11 mouse cellular contexts compared by ENCODE assay signal in the genomic region with DNA sequence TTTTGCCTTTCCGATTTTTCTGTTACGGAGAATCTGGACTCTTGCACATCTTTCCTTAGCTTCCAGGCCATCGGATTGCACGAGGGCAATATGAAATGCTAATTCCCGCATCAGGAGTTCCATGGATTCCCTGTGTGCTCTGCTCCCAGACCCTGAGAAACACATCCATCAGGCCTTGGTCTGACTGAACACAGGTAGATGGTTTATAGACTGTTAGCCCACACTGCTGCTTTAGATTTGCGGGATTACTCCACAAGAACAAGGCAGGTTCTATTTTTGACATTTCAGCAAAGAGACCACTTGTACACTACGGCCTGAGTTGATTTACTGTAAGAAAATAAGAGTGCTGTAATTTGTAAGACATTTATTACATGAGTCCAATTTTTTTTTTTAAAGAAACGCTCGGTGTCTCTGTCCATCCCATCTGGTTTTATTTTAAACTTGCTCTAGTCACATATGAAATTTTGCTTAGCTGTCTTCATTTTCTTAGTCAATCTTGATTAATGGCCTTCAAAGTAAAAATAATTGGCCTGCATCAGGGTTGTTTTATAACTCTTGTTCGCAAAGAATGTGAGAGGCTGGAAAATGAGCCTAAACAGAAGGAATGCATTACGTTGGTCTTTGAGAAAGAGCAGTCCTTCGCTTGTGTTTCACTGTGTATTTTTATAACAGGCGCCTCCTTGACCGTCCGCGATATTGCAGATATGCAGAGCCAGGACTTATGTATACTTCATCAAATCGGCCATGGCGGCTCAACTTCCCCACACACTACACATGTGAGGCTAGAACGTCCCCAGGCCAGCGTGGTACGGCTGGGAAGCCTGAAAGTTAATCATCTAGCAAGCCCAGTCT.
DNase-seq lines count a peak whose midpoint lies in the region; ATAC-seq and TF ChIP-seq lines count a peak whose summit lies in the region.
"Had no signal": no experiment of that assay in that cellular context is flagged by ENCODE, and none has a peak within 500 bp of the region (broad histone marks: within the 10 kb centered on the region; RNA-seq: fewer than 3 reads in every experiment).

No protein-coding gene starts in this region.

- H3K36me3 ChIP-seq in kidney, embryonic 14.5 days (ENCODE audit: control insufficient read depth, insufficient read depth, low read length): no peaks in the 10 kb centered on the region
- no peaks in the 10 kb centered on the region for H3K36me3 ChIP-seq in kidney, postnatal 0 days (ENCODE audit: insufficient read depth, low read length)
- H3K36me3 ChIP-seq in neural tube, embryonic 11.5 days (ENCODE audit: control insufficient read depth, insufficient read depth, low read length): no peaks in the 10 kb centered on the region
- H3K36me3 ChIP-seq: neural tube, embryonic 12.5 days had no signal

- no peak for DNase-seq in kidney, adult 8-10 months
- peak; percentile 85 for DNase-seq in kidney, postnatal 0 days (ENCODE audit: low spot score)
- peak; percentile 30 for DNase-seq in neural tube, embryonic 11.5 days (ENCODE audit: low spot score)
- DNase-seq in Muller cell, postnatal 12 days (ENCODE audit: inconsistent ontology term): no peak
- DNase-seq in cerebellum, postnatal 10 days: no peak
- DNase-seq: adrenal gland, adult 8-10 months; cerebellum, postnatal 25 days had no signal

- no peaks in the 10 kb centered on the region for H3K4me1 ChIP-seq in kidney, embryonic 14.5 days (ENCODE audit: control insufficient read depth, insufficient read depth, low read length)
- H3K4me1 ChIP-seq in embryonic fibroblast, embryonic 13.5 days (ENCODE audit: control insufficient read depth, insufficient read depth, low read length): peaks cover 5% of the 10 kb centered on the region
- H3K4me1 ChIP-seq in kidney, postnatal 0 days (replicated peaks; ENCODE audit: insufficient read depth, low read length): no peaks in the 10 kb centered on the region
- no peaks in the 10 kb centered on the region; the same call in 1 of the 2 replicates for H3K4me1 ChIP-seq in neural tube, embryonic 11.5 days (ENCODE audit: control insufficient read depth, insufficient read depth, low read length)
- H3K4me1 ChIP-seq: neural tube, embryonic 12.5 days had no signal

- H3K27me3 ChIP-seq in kidney, embryonic 14.5 days (ENCODE audit: control insufficient read depth, insufficient read depth, low read length): no peaks in the 10 kb centered on the region
- H3K27me3 ChIP-seq in kidney, postnatal 0 days (ENCODE audit: insufficient read depth, low read length): no peaks in the 10 kb centered on the region
- H3K27me3 ChIP-seq in neural tube, embryonic 11.5 days (ENCODE audit: control insufficient read depth, insufficient read depth, low read length): no peaks in the 10 kb centered on the region
- H3K27me3 ChIP-seq: neural tube, embryonic 12.5 days had no signal

- H3K4me3 ChIP-seq in kidney, embryonic 14.5 days (ENCODE audit: low read length): no peak overlapping the region
- H3K4me3 ChIP-seq in embryonic fibroblast, embryonic 13.5 days (ENCODE audit: insufficient read depth, low read length): no peak overlapping the region
- no peak overlapping the region for H3K4me3 ChIP-seq in kidney, postnatal 0 days (replicated peaks; ENCODE audit: low read depth, low read length)
- no peak overlapping the region for H3K4me3 ChIP-seq in neural tube, embryonic 11.5 days (ENCODE audit: low read depth, low read length)
- H3K4me3 ChIP-seq: neural tube, embryonic 12.5 days had no signal

- no peak overlapping the region; the same call in 1 of the 2 replicates for H3K4me2 ChIP-seq in kidney, embryonic 14.5 days (replicated peaks; ENCODE audit: low read depth, low read length)
- peak overlapping the region; percentile 21; the same call in 1 of the 2 replicates for H3K4me2 ChIP-seq in kidney, postnatal 0 days (ENCODE audit: low read length)
- H3K4me2 ChIP-seq in neural tube, embryonic 11.5 days (ENCODE audit: low read depth): no peak overlapping the region
- H3K4me2 ChIP-seq: neural tube, embryonic 12.5 days had no signal

- peak overlapping the region; percentile 83 for H3K27ac ChIP-seq in kidney, embryonic 14.5 days (ENCODE audit: low read depth, low read length)
- peak overlapping the region; percentile 98 for H3K27ac ChIP-seq in embryonic fibroblast, embryonic 13.5 days (ENCODE audit: insufficient read depth, low read length)
- H3K27ac ChIP-seq in kidney, postnatal 0 days: peak overlapping the region; percentile 71
- 0 out of 2 replicates have a peak overlapping the region, but pooled peaks have one; percentile 17 for H3K27ac ChIP-seq in neural tube, embryonic 11.5 days (ENCODE audit: low read depth, low read length)
- H3K27ac ChIP-seq: neural tube, embryonic 12.5 days had no signal

- 47% methylated on average over 21 of the region's 21 CpGs for WGBS in kidney, embryonic 14.5 days
- WGBS in kidney, postnatal 0 days: 42% methylated on average over 21 of the region's 21 CpGs
- 65% methylated on average over 21 of the region's 21 CpGs for WGBS in neural tube, embryonic 11.5 days

- TF ChIP-seq POLR2A in embryonic fibroblast, embryonic 13.5 days (IDR thresholded peaks at IDR 0.05; ENCODE audit: low read depth, low read length): no peak

- TF ChIP-seq CTCF in embryonic fibroblast, embryonic 13.5 days (IDR thresholded peaks at IDR 0.05; ENCODE audit: borderline replicate concordance, insufficient read depth, low read length): no peak
- TF ChIP-seq CTCF in kidney, postnatal 0 days (IDR thresholded peaks at IDR 0.05; ENCODE audit: low read depth): no peak

- peak; percentile 83 for ATAC-seq in kidney, embryonic 14.5 days (ENCODE audit: low FRiP score, low TSS enrichment)
- ATAC-seq in kidney, postnatal 0 days (replicated peaks; ENCODE audit: low FRiP score, low read depth): peak; percentile 33; the same call in 1 of the 2 replicates
- no peak for ATAC-seq in neural tube, embryonic 11.5 days (ENCODE audit: insufficient read depth, low FRiP score, low TSS enrichment)
- ATAC-seq in megakaryocyte progenitor cell, adult 5-6 weeks (replicated peaks; ENCODE audit: poor library complexity): no peak

- no peaks in the 10 kb centered on the region for H3K9me3 ChIP-seq in kidney, embryonic 14.5 days (ENCODE audit: control insufficient read depth, low read length)
- no peaks in the 10 kb centered on the region for H3K9me3 ChIP-seq in kidney, postnatal 0 days (replicated peaks; ENCODE audit: low read length)
- no peaks in the 10 kb centered on the region for H3K9me3 ChIP-seq in neural tube, embryonic 11.5 days (ENCODE audit: control insufficient read depth, low read length)
- H3K9me3 ChIP-seq: neural tube, embryonic 12.5 days had no signal

- no peak overlapping the region for H3K9ac ChIP-seq in kidney, embryonic 14.5 days (ENCODE audit: low read depth, low read length)
- H3K9ac ChIP-seq in kidney, postnatal 0 days (ENCODE audit: low read depth, low read length): no peak overlapping the region
- no peak overlapping the region for H3K9ac ChIP-seq in neural tube, embryonic 11.5 days (ENCODE audit: low read length)
- H3K9ac ChIP-seq: neural tube, embryonic 12.5 days had no signal

Comparison
In these comparisons a context has a peak if more than half of its experiments do, and no peak if none do; other contexts are left out.
1. DNase-seq: peak in kidney, postnatal 0 days (single experiment) and neural tube, embryonic 11.5 days (single experiment); none in kidney, adult 8-10 months (0 of 2), Muller cell, postnatal 12 days (single experiment) and cerebellum, postnatal 10 days (0 of 2).
2. ATAC-seq: peak in kidney, embryonic 14.5 days (single experiment) and kidney, postnatal 0 days (single experiment); none in neural tube, embryonic 11.5 days (single experiment) and megakaryocyte progenitor cell, adult 5-6 weeks (single experiment).
3. H3K27ac ChIP-seq: peak in every context shown above with its lines; median percentile 98 in embryonic fibroblast, embryonic 13.5 days; 83 in kidney, embryonic 14.5 days; 71 in kidney, postnatal 0 days; 17 in neural tube, embryonic 11.5 days.